Mouse (Mus musculus): ENCODE measurements around the gene Tigit.

The Tigit gene

GRCm38 (mm10) chr16:43645879-43646278 lies 18.1 kb downstream of the Tigit start:
- no peak for TF ChIP-seq GATA4 (IDR thresholded peaks at IDR 0.05; ENCODE audit: insufficient replicate concordance, low read length)

GRCm38 (mm10) chr16:43641230-43641629 lies 22.7 kb downstream of the Tigit start:
- no peak for TF ChIP-seq GATA4 (IDR thresholded peaks at IDR 0.05; ENCODE audit: insufficient replicate concordance, low read length)

DNA sequence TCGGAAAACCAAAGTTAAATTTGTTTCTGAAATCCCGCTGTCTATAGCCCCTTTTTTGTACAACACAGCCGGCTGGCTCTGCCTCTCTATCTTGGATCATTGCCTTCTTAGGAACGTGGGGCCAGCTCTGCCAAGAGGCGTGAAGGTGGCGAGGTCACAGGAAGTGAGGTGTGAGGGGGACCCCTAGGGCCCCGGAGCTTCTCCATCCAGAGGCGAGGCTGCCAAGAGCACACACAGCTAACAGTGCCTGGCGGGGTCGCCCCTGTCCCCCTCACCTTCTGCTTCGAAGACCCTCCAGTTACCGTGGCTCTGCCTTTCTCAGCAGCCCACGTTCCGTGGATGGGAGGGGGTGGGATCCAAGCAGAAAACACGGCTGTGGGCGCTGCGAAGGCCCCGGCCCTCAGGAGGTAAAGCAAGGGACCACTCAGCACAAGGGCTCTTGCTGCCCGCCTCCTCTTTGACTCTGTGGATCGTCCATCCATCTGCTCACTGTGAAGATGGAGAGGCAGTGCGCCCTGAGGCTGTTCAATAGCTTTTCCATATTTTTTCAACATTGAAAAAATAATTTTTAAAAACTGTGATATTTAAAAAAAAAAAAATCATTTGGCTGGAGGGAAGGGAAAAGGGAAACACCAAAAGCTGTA lies 25.4 kb downstream of the Tigit start:
- no peak for TF ChIP-seq GATA4 (IDR thresholded peaks at IDR 0.05; ENCODE audit: insufficient replicate concordance, low read length)

GRCm38 (mm10) chr16:43637241-43637640 lies 26.7 kb downstream of the Tigit start:
- TF ChIP-seq GATA4 (IDR thresholded peaks at IDR 0.05; ENCODE audit: insufficient replicate concordance, low read length): no peak

GRCm38 (mm10) chr16:43634037-43634436 lies 29.9 kb downstream of the Tigit start:
- no peak for TF ChIP-seq GATA4 (IDR thresholded peaks at IDR 0.05; ENCODE audit: insufficient replicate concordance, low read length)

- TF ChIP-seq GATA4 (IDR thresholded peaks at IDR 0.05; ENCODE audit: insufficient replicate concordance, low read length): no peak
These were observed 32.2 kb downstream of the Tigit start for GRCm38 (mm10) chr16:43631758-43632157.

DNA sequence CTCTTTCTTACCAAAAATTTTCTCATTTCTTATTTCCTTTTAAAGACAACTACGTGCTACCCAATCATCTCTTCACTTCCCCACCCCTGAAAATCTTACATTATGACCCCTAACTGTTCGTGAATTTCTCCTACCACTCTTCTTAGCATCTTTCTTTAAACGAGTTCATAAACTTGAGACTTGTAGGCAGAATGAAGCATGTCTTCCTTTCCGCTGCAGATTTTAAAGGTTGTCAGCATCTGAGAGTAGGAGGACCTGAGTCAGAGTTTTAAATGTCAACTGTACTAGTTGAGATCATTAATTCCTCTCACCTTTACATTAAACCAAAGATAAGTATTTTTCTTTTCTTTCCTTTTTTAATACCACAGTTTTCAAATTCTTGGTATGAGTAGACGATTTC lies 35.3 kb downstream of the Tigit start:
- no peak for TF ChIP-seq GATA4 (IDR thresholded peaks at IDR 0.05; ENCODE audit: insufficient replicate concordance, low read length)

- TF ChIP-seq GATA4 (IDR thresholded peaks at IDR 0.05; ENCODE audit: insufficient replicate concordance, low read length): no peak
These were observed 38.0 kb downstream of the Tigit start for GRCm38 (mm10) chr16:43625956-43626355.

GRCm38 (mm10) chr16:43625289-43625688 lies 38.7 kb downstream of the Tigit start:
- no peak for TF ChIP-seq GATA4 (IDR thresholded peaks at IDR 0.05; ENCODE audit: insufficient replicate concordance, low read length)

- TF ChIP-seq GATA4 (IDR thresholded peaks at IDR 0.05; ENCODE audit: insufficient replicate concordance, low read length): no peak
These were observed 39.1 kb downstream of the Tigit start for GRCm38 (mm10) chr16:43624876-43625275.

DNA sequence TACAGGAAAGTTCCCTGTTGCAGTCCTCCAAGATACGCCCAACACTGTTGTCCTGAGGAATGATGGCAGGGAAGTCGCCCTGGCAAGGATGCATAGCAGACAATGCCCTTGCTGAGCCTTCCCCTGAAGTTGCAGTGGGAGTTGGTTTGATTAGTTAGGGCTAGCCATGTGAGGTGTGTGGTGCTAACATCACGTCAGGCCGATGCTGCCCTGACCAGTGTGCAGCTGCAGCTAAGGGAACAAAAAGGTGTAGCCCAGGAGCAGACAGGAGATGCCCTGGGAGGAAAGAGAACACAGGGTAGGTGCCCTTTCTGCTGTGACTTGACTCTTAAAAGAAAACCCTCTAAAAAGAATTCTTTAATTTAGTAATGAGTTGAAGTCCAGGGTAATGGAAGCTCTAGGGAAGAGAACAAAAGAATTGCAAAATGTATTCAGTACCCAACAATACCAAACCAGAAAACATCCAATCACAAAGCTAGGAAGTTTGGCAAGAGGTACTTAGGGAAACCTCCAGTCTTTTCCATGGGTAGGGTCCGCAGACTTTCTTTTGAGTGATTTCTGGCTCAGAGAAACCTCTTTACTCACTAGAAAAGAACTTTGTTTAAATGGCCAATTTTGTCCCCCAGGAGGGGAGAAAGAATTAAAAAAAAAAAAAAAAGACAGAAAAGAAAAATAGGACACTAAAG lies 40.5 kb downstream of the Tigit start:
- TF ChIP-seq GATA4 (IDR thresholded peaks at IDR 0.05; ENCODE audit: insufficient replicate concordance, low read length): no peak

GRCm38 (mm10) chr16:43620359-43620758 lies 43.6 kb downstream of the Tigit start:
- no peak for TF ChIP-seq GATA4 (IDR thresholded peaks at IDR 0.05; ENCODE audit: insufficient replicate concordance, low read length)

DNA sequence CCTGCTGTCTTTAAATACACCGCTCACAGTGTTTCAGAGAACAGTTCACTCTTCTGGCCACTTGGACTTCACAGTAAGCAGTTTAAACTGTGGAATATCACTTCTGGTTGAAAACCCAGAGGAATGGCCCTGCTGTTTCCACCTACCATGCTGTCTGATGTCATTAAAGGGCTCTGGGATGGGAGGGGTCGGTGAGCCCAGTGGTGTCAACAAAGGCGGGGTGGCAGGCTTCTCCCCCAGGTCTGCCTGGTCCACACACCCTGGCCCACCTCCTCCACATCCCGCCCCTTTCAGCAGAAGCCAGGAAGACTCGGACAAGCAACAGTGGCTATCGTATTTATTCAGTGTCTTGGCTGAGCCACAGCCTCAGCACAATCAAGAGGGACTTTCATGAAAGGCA lies 44.7 kb downstream of the Tigit start:
- no peak for TF ChIP-seq GATA4 (IDR thresholded peaks at IDR 0.05; ENCODE audit: insufficient replicate concordance, low read length)

- no peak for TF ChIP-seq GATA4 (IDR thresholded peaks at IDR 0.05; ENCODE audit: insufficient replicate concordance, low read length)
These were observed 45.7 kb downstream of the Tigit start for GRCm38 (mm10) chr16:43618286-43618685.

DNA sequence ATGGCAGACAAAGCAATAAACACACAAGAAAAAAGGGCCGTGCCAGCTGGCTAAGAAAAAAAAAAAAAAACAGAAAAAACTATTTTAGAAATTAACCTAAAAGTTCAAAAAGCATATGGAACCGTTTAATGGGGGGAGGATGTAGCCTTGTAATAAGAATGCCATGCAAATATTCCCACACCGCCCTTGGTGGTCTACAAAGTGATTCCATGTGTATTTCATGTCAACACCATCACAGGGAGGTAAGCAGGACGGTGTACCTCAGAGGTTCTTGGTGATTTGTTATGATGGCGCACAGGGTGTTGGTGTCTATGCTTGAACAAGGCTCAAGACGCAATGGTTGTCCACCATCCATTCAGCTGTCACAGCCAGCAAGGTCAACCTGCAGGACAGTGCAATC lies 46.6 kb downstream of the Tigit start:
- TF ChIP-seq GATA4 (IDR thresholded peaks at IDR 0.05; ENCODE audit: insufficient replicate concordance, low read length): no peak

DNA sequence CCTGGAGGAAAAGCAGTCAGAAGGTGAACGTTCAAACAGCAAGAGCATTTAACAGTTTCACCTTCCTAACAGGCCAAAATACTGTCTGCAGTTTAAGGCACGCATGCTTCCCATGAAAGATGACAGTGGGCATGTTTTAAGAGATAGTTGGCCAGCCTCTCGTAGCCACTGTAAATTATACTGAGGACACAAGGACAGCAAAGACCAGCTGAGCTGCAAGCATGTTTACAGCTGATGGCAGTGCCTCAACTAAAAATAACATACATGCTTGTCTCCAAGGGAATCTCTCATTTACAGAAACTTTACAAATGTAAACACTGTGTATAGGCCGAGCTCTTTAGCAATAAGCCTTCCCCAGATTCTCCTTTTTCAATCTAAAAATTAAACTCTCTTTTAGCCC lies 47.6 kb downstream of the Tigit start:
- no peak for TF ChIP-seq GATA4 (IDR thresholded peaks at IDR 0.05; ENCODE audit: insufficient replicate concordance, low read length)

DNA sequence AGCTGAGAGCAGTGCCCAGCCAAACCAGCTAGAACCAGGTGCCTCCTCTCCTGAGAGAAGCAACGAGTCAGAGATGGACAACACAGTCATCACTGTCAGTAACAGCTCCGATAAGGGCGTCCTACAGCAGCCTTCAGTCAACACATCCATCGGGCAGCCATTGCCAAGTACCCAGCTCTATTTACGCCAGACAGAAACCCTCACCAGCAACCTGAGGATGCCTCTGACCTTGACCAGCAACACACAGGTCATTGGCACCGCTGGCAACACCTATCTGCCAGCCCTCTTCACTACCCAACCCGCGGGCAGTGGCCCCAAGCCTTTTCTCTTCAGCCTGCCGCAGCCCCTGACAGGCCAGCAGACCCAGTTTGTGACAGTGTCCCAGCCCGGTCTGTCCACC lies 53.6 kb downstream of the Tigit start:
- no peak for TF ChIP-seq GATA4 (IDR thresholded peaks at IDR 0.05; ENCODE audit: insufficient replicate concordance, low read length)

Measured in liver, adult (tissue).